In the genomic region with DNA sequence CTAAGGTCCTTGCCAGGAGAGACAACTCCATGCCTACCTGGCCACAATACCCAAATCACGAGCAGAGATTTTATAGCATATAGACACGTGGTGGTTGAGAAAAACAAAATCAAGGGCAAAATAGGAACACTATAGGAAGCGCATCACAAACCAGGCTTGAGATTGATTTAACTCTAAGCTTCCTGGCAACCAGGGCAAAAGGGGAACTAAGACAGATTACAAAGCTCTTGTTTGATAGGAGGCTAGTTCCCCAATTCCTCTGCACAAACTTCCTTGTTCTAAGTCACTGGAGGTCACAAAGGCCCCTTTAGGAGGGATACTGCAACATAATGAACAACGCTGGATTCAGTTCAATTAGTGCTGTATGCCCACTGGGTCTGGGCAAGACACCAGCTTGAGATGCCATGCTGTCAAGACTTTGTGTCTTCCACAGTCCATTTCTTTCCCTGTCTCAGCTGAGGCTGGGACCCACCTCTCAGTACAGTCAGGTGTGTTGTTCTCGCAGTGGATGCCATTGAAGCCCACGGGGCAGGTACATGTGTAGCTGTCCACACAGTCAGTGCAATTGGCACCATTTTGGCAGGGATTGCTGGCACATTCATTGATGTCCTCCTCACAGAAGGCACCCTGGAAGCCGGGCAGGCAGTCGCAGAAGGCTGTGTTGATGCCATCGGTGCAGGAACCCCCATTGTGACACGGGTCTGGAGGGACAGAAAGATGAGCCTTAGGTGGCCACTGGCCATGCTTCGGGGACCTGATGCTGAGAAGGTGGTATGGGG, we compare ENCODE assay signal across 19 mouse cellular contexts. TPM values are rescaled to one million over a fixed set of nuclear protein-coding genes. Genes with fewer than 3 reads are reported as not detected.
DNase-seq lines count a peak whose midpoint lies in the region; ATAC-seq lines count a peak whose summit lies in the region.
"Had no signal": no experiment of that assay in that cellular context is flagged by ENCODE, and none has a peak within 500 bp of the region (broad histone marks: within the 10 kb centered on the region; RNA-seq: fewer than 3 reads in every experiment).

No protein-coding gene starts in this region.

- intact Hi-C loops in gastrocnemius, postnatal 36 days (cut with DNase I), result loop anchor here (5.0 kb wide), 1 partner anchor 75 kb away; no protein-coding TSS in a partner anchor

- H3K9me3 ChIP-seq in hindbrain, embryonic 15.5 days, result no peaks in the 10 kb centered on the region
- H3K9me3 ChIP-seq in hindbrain, embryonic 10.5 days, result no peaks in the 10 kb centered on the region
- H3K9me3 ChIP-seq: embryonic facial prominence, embryonic 13.5 days; forebrain, embryonic 12.5 days; heart, embryonic 12.5 days; hindbrain, embryonic 13.5 days; limb, embryonic 10.5 days; midbrain, embryonic 10.5 days; neural tube, embryonic 15.5 days; stomach, embryonic 15.5 days had no signal

- no peaks in the 10 kb centered on the region for H3K27me3 ChIP-seq in hindbrain, embryonic 15.5 days
- H3K27me3 ChIP-seq in hindbrain, embryonic 10.5 days (ENCODE audit: insufficient read depth, poor library complexity, severe bottlenecking), result no peaks in the 10 kb centered on the region
- no peaks in the 10 kb centered on the region for H3K27me3 ChIP-seq in splenic B cell, adult 2 months (ENCODE audit: control insufficient read depth, insufficient read depth, low read length, poor library complexity, severe bottlenecking)
- H3K27me3 ChIP-seq: embryonic facial prominence, embryonic 13.5 days; forebrain, embryonic 12.5 days; heart, embryonic 12.5 days; hindbrain, embryonic 13.5 days; neural tube, embryonic 15.5 days; stomach, embryonic 15.5 days had no signal

- H3K4me1 ChIP-seq in hindbrain, embryonic 15.5 days (replicated peaks), result peaks cover 32% of the 10 kb centered on the region
- peaks cover 30% of the 10 kb centered on the region for H3K4me1 ChIP-seq in hindbrain, embryonic 10.5 days (replicated peaks)
- H3K4me1 ChIP-seq: embryonic facial prominence, embryonic 13.5 days; stomach, embryonic 15.5 days had no signal

- ATAC-seq in hindbrain, embryonic 15.5 days (ENCODE audit: low FRiP score, low read depth), result no peak

- H3K27ac ChIP-seq in hindbrain, embryonic 15.5 days (replicated peaks), result peak overlapping the region; percentile 39
- H3K27ac ChIP-seq in hindbrain, embryonic 10.5 days, result no peak overlapping the region
- H3K27ac ChIP-seq: embryonic facial prominence, embryonic 13.5 days; limb, embryonic 10.5 days; midbrain, embryonic 10.5 days; neural tube, embryonic 15.5 days; stomach, embryonic 15.5 days had no signal

- no peak for DNase-seq in hindbrain, embryonic 10.5 days (ENCODE audit: low spot score)
- DNase-seq in spleen, postnatal 36 days (ENCODE audit: low spot score in 2 of 2), result peak; percentile 35 to 41
- no peak for DNase-seq in spleen, adult 12 weeks (ENCODE audit: low spot score)
- DNase-seq in cerebellum, postnatal 25 days, result peak; percentile 52 to 58
- peak; percentile 54 for DNase-seq in splenic B cell, adult 2 months (ENCODE audit: low read depth, low spot score)
- DNase-seq in natural killer cell, adult 2 months (ENCODE audit: low spot score in 2 of 2), result no peak
- no peak for DNase-seq in gastrocnemius, postnatal 36 days
- DNase-seq: gastrocnemius, postnatal 10 days; lung, adult 18-20 months; thymus, postnatal 25 days had no signal

- H3K4me3 ChIP-seq in hindbrain, embryonic 15.5 days, result no peak overlapping the region
- H3K4me3 ChIP-seq in hindbrain, embryonic 10.5 days, result no peak overlapping the region
- H3K4me3 ChIP-seq: embryonic facial prominence, embryonic 13.5 days; forebrain, embryonic 12.5 days; heart, embryonic 12.5 days; hindbrain, embryonic 13.5 days; limb, embryonic 10.5 days; midbrain, embryonic 10.5 days; neural tube, embryonic 15.5 days; stomach, embryonic 15.5 days had no signal

- H3K4me2 ChIP-seq in hindbrain, embryonic 15.5 days, result no peak overlapping the region
- H3K4me2 ChIP-seq: embryonic facial prominence, embryonic 13.5 days; forebrain, embryonic 12.5 days; heart, embryonic 12.5 days; hindbrain, embryonic 13.5 days; neural tube, embryonic 15.5 days; stomach, embryonic 15.5 days had no signal

- 0 out of 2 replicates have a peak, but pooled peaks cover 4% of the 10 kb centered on the region for H3K36me3 ChIP-seq in hindbrain, embryonic 15.5 days
- H3K36me3 ChIP-seq in hindbrain, embryonic 10.5 days, result peaks cover 100% of the 10 kb centered on the region
- H3K36me3 ChIP-seq in splenic B cell, adult 2 months (ENCODE audit: control insufficient read depth, insufficient read depth, low read length, poor library complexity, severe bottlenecking), result peaks cover 2% of the 10 kb centered on the region

- no peak overlapping the region for H3K9ac ChIP-seq in hindbrain, embryonic 15.5 days
- H3K9ac ChIP-seq: embryonic facial prominence, embryonic 13.5 days; forebrain, embryonic 12.5 days; heart, embryonic 12.5 days; hindbrain, embryonic 13.5 days; neural tube, embryonic 15.5 days; stomach, embryonic 15.5 days had no signal

- 76% methylated on average over 11 of the region's 11 CpGs for WGBS in hindbrain, embryonic 15.5 days
- 95% methylated on average over 11 of the region's 11 CpGs for WGBS in hindbrain, embryonic 10.5 days

RNA-seq across cellular contexts. Expression of gene Sec16a, which starts 27.5 kb away (rescaled TPM):
- polyA plus RNA-seq in hindbrain, embryonic 15.5 days (2015; fragmentation: Nextera tagmentation; extraction: Ambion mirVana), result 17.5 and 21.6 TPM in 2 replicates
- 25.2 and 28.9 TPM in 2 replicates for polyA plus RNA-seq in hindbrain, embryonic 10.5 days (2016; fragmentation: Nextera tagmentation; extraction: Ambion mirVana)
- total RNA-seq in gastrocnemius, postnatal 36 days (2021), result 10 to 100 TPM; 21.0 to 23.9 TPM

RNA-seq across cellular contexts. Expression of gene Notch1, which starts 44.0 kb away (rescaled TPM):
- 16.3 and 18.2 TPM in 2 replicates for polyA plus RNA-seq in hindbrain, embryonic 15.5 days (2015; fragmentation: Nextera tagmentation; extraction: Ambion mirVana)
- polyA plus RNA-seq in hindbrain, embryonic 10.5 days (2016; fragmentation: Nextera tagmentation; extraction: Ambion mirVana), result 39.1 and 46.4 TPM in 2 replicates
- 1 to 10 TPM; 7.7 to 8.0 TPM for total RNA-seq in gastrocnemius, postnatal 36 days (2021)

Comparison
In these comparisons a context has a peak if more than half of its experiments do, and no peak if none do; other contexts are left out.
1. DNase-seq: peak in spleen, postnatal 36 days (2 of 2), cerebellum, postnatal 25 days (2 of 2) and splenic B cell, adult 2 months (single experiment); none in hindbrain, embryonic 10.5 days (single experiment), spleen, adult 12 weeks (single experiment), natural killer cell, adult 2 months (0 of 2) and gastrocnemius, postnatal 36 days (0 of 2).